ENCODE assay signal across 21 mouse cellular contexts in genomic region chr3:150416447-150416846, GRCm38 (mm10).
DNase-seq lines count a peak whose midpoint lies in the region; ATAC-seq and TF ChIP-seq lines count a peak whose summit lies in the region.
"Had no signal": no experiment of that assay in that cellular context is flagged by ENCODE, and none has a peak within 500 bp of the region (broad histone marks: within the 10 kb centered on the region; RNA-seq: fewer than 3 reads in every experiment).

No protein-coding gene starts in this region.

- H3K4me3 ChIP-seq in gastrocnemius, adult 2 months: no peak overlapping the region
- H3K4me3 ChIP-seq: embryonic facial prominence, embryonic 13.5 days; embryonic facial prominence, embryonic 15.5 days; erythroblast, embryonic 14.5 days; forebrain, embryonic 10.5 days; forebrain, embryonic 12.5 days had no signal

- TF ChIP-seq CTCF in gastrocnemius, adult 2 months (IDR thresholded peaks at IDR 0.05): no peak

- no peak overlapping the region for H3K27ac ChIP-seq in gastrocnemius, adult 2 months
- H3K27ac ChIP-seq: embryonic facial prominence, embryonic 13.5 days; embryonic facial prominence, embryonic 15.5 days; forebrain, embryonic 10.5 days; forebrain, embryonic 12.5 days had no signal

- peak; percentile 64 to 78 for ATAC-seq in hematopoietic stem cell, adult 5-6 weeks (replicated peaks in 1 of 2; ENCODE audit: insufficient read depth in 1 of 2, low FRiP score in 2 of 2, low TSS enrichment in 1 of 2, low read depth in 1 of 2, poor library complexity in 2 of 2, severe bottlenecking in 2 of 2)
- ATAC-seq in megakaryocyte-erythroid progenitor cell, adult 5-6 weeks (replicated peaks; ENCODE audit: low FRiP score, low TSS enrichment, poor library complexity, severe bottlenecking): peak; percentile 68
- ATAC-seq: forebrain, embryonic 14.5 days; forebrain, postnatal 0 days had no signal

- intact Hi-C loops in gastrocnemius, adult 2 months (cut with DNase I): no loop called here

- DNase-seq in MEL-GATA-1-ER (ENCODE audit: extremely low read depth, low read depth): peak; percentile 4
- no peak for DNase-seq in gastrocnemius, adult 2 months
- DNase-seq in embryo, embryonic 9.5 days (ENCODE audit: extremely low spot score): no peak
- no peak for DNase-seq in thymus, postnatal 25 days
- DNase-seq: adrenal gland, adult 2 months; adrenal gland, postnatal 10 days; adrenal gland, postnatal 25 days; cerebellum, adult 11 months; cerebellum, adult 18-20 months; cerebellum, adult 8-10 months; cerebellum, adult 9-11 months; cerebellum, postnatal 36 days; forebrain, postnatal 0 days had no signal
